Mouse (Mus musculus): ENCODE measurements at regions not wholly inside any gene's neighbourhood (a gene's known extent, or its start where the extent isn't known, plus 50 kb on each side); places are given as distances from the start of the nearest gene placed in this dataset.
"Not testable (repeated sequence)": the region's sequence is repeated elsewhere in the genome, so short reads cannot be mapped to it uniquely, and the experiment has no call there.

DNA sequence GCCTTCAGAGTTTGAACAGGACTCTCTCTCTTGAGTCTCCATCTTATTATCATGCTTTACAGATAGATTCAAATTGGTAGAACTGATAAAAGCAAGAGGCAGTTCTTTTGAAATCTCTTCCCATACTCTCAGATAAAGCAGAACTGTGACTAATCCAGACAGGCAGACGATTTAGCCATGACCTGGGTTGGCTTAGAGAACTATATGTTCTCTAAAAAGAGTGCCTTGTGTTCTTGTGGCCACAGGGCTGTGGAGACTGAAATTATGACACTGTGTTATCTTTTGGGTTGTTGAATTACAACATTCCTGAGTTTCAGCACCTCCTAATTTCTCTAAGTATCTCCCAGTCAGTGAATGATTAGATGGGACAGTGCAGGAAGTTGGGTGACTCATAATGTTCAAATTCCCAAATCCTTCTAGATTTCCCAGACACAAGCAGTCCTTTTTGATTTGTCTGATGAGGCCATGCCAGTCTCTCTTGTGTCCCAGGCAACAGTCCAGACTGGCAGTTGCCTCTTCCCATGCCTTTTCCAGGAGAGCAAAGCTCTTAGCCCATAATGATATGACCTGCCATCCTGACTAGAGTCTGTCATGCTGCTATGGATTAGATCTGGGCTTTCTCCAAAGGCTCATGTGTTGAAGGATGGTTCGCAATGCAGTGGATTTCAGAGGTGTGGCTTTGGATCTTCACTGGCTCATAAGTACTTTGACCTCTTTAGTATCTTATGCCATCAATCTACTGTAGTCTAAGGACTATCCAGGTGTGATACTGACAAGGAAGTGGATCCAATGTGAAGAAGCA lies 66.4 kb upstream of the Tbl1xr1 start:
- Histone ChIP-seq H3K9me3 (replicated peaks; ENCODE audit: control insufficient read depth, low read length) (no peaks in the 10 kb centered on the region), H3K4me2 (ENCODE audit: low read depth, low read length) (no peak overlapping the region), H3K4me1 (ENCODE audit: control insufficient read depth, insufficient read depth, low read length) (no peaks in the 10 kb centered on the region), H3K36me3 (ENCODE audit: control insufficient read depth, insufficient read depth, low read length) (no peaks in the 10 kb centered on the region), H3K27me3 (ENCODE audit: control insufficient read depth, insufficient read depth, low read length) (no peaks in the 10 kb centered on the region), H3K9ac (ENCODE audit: low read length) (no peak overlapping the region), H3K27ac (ENCODE audit: low read length) (no peak overlapping the region), H3K4me3 (replicated peaks; ENCODE audit: low read length) (no peak overlapping the region)
- ATAC-seq (ENCODE audit: insufficient read depth, low FRiP score), result no peak
- WGBS, result 77% methylated on average over 2 of the region's 2 CpGs

DNA sequence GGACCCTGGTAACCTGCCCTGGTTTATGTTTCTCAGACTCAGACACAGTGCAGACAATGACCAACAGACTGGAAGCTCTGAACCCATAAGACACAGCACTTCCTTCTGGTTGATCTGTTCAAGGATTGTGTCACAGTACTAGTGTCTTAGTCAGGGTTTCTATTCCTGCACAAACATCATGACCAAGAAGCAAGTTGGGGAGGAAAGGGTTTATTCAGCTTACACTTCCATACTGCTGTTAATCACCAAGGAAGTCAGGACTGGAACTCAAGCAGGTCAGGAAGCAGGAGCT lies 65.8 kb upstream of the Tbl1xr1 start:
- not testable (repeated sequence) for ATAC-seq (ENCODE audit: insufficient read depth, low FRiP score); H3K4me1 ChIP-seq (ENCODE audit: control insufficient read depth, insufficient read depth, low read length); H3K9ac ChIP-seq (ENCODE audit: low read length); H3K4me3 ChIP-seq (replicated peaks; ENCODE audit: low read length); H3K9me3 ChIP-seq (replicated peaks; ENCODE audit: control insufficient read depth, low read length); H3K4me2 ChIP-seq (ENCODE audit: low read depth, low read length); H3K27ac ChIP-seq (ENCODE audit: low read length); H3K36me3 ChIP-seq (ENCODE audit: control insufficient read depth, insufficient read depth, low read length); H3K27me3 ChIP-seq (ENCODE audit: control insufficient read depth, insufficient read depth, low read length)

DNA sequence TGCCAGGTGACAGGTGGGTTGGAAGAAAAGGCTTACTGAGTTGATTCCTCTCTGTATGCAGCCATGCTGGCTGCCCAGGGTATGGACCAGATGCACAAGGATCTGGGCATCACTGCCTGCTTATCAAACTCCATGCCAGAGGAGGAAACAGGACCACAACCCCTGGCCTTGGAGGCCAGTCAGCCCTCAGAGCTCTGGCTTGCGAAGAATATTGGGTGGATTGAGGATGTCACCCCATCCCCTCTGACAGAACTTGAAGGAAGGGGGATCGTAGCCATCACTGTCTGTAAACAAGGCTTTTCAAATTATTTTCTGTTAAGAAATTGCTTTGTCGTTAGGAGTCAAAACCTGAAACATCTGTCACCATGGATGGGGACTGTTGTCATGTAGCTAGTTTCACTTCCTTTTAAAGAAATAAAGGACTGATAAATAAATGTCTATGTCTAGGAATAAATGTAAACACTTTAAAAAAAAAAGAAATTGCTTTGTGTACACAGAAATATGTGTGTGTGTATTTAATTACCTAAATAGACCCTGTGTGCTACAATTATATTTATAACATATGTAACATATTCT lies 55.0 kb upstream of the Tbl1xr1 start:
- H3K27me3 ChIP-seq (ENCODE audit: control insufficient read depth, insufficient read depth, low read length), result no peaks in the 10 kb centered on the region
- H3K9me3 ChIP-seq (replicated peaks; ENCODE audit: control insufficient read depth, low read length), result no peaks in the 10 kb centered on the region
- H3K4me2 ChIP-seq (ENCODE audit: low read depth, low read length), result no peak overlapping the region
- no peak for ATAC-seq (ENCODE audit: insufficient read depth, low FRiP score)
- no peak overlapping the region for H3K4me3 ChIP-seq (replicated peaks; ENCODE audit: low read length)
- H3K36me3 ChIP-seq (ENCODE audit: control insufficient read depth, insufficient read depth, low read length), result no peaks in the 10 kb centered on the region
- 74% methylated on average over 3 of the region's 3 CpGs for WGBS
- no peak overlapping the region for H3K27ac ChIP-seq (ENCODE audit: low read length)
- no peaks in the 10 kb centered on the region for H3K4me1 ChIP-seq (ENCODE audit: control insufficient read depth, insufficient read depth, low read length)
- no peak overlapping the region for H3K9ac ChIP-seq (ENCODE audit: low read length)

DNA sequence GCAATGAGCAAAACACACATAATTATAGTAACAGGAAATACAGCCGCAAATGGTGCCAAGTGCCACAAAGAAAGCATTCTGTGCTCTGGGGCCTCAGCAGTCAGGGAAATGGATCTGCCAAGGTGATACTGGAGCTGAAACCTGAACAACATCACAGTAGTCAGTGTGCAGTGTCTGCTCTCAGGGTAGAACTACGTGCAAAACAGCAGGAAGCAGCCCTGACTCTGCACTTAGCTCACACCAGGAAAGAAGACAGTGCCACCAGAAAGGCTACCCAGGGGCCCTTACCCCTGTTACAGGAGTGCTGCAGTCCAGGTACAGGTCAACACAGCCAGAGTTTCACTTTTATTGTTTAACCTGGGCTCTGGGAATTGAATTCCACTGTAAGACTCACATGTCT lies 54.0 kb upstream of the Tbl1xr1 start:
- ATAC-seq (ENCODE audit: insufficient read depth, low FRiP score), result no peak
- Histone ChIP-seq H3K27ac (ENCODE audit: low read length) (no peak overlapping the region), H3K4me3 (replicated peaks; ENCODE audit: low read length) (no peak overlapping the region), H3K36me3 (ENCODE audit: control insufficient read depth, insufficient read depth, low read length) (no peaks in the 10 kb centered on the region), H3K4me2 (ENCODE audit: low read depth, low read length) (no peak overlapping the region), H3K4me1 (ENCODE audit: control insufficient read depth, insufficient read depth, low read length) (no peaks in the 10 kb centered on the region), H3K27me3 (ENCODE audit: control insufficient read depth, insufficient read depth, low read length) (no peaks in the 10 kb centered on the region), H3K9ac (ENCODE audit: low read length) (no peak overlapping the region), H3K9me3 (replicated peaks; ENCODE audit: control insufficient read depth, low read length) (no peaks in the 10 kb centered on the region)
- WGBS, result 47% methylated on average over 2 of the region's 2 CpGs

DNA sequence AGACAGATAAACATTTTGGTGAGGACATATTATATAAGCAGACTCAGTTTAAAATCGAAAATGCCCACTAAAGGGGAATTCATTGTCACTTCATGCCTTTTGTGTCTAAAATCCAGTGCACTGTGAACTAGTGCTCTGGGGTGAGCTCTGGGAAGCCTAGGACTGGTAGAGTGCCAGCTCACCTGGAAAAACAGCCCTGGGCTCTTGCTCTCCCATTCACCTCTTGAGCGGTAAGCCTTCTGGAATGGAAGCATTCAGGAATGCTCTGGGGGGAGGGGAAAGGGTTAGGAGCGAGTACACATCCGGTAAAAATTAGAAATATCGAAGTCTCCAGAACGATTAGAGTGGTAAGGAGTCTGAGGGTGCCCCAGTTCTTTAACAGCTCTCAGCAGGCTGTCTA lies 53.4 kb upstream of the Tbl1xr1 start:
- no peaks in the 10 kb centered on the region for H3K36me3 ChIP-seq (ENCODE audit: control insufficient read depth, insufficient read depth, low read length)
- H3K4me1 ChIP-seq (ENCODE audit: control insufficient read depth, insufficient read depth, low read length), result no peaks in the 10 kb centered on the region
- H3K27me3 ChIP-seq (ENCODE audit: control insufficient read depth, insufficient read depth, low read length), result no peaks in the 10 kb centered on the region
- no peak for ATAC-seq (ENCODE audit: insufficient read depth, low FRiP score)
- no peaks in the 10 kb centered on the region for H3K9me3 ChIP-seq (replicated peaks; ENCODE audit: control insufficient read depth, low read length)
- no peak overlapping the region for H3K4me3 ChIP-seq (replicated peaks; ENCODE audit: low read length)
- H3K27ac ChIP-seq (ENCODE audit: low read length), result no peak overlapping the region
- WGBS, result 69% methylated on average over 6 of the region's 6 CpGs
- H3K4me2 ChIP-seq (ENCODE audit: low read depth, low read length), result no peak overlapping the region
- no peak overlapping the region for H3K9ac ChIP-seq (ENCODE audit: low read length)

DNA sequence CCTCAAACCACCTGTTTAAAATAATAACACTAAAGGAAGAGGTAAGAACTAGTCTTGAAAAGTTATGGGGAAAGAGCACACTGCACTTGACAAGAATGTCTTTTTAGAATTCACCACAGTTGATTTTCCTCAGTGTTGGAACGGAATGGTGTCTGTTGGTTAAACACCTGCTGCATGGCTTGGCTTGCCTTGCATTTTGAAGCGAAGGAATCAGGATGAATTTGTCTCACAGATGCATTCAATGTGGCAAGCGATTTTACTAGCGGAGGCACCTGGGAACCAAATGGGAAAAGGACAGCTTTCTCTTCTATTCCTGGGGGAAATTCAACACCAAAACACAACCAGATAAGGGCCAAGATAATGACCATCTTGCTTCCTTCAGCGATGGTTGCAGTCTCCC lies 52.9 kb upstream of the Tbl1xr1 start:
- no peak for ATAC-seq (ENCODE audit: insufficient read depth, low FRiP score)
- Histone ChIP-seq H3K27me3 (ENCODE audit: control insufficient read depth, insufficient read depth, low read length) (no peaks in the 10 kb centered on the region), H3K27ac (ENCODE audit: low read length) (no peak overlapping the region), H3K4me2 (ENCODE audit: low read depth, low read length) (no peak overlapping the region), H3K4me1 (ENCODE audit: control insufficient read depth, insufficient read depth, low read length) (no peaks in the 10 kb centered on the region), H3K36me3 (ENCODE audit: control insufficient read depth, insufficient read depth, low read length) (no peaks in the 10 kb centered on the region), H3K9ac (ENCODE audit: low read length) (no peak overlapping the region), H3K9me3 (replicated peaks; ENCODE audit: control insufficient read depth, low read length) (no peaks in the 10 kb centered on the region), H3K4me3 (replicated peaks; ENCODE audit: low read length) (no peak overlapping the region)
- WGBS, result 66% methylated on average over 5 of the region's 5 CpGs

DNA sequence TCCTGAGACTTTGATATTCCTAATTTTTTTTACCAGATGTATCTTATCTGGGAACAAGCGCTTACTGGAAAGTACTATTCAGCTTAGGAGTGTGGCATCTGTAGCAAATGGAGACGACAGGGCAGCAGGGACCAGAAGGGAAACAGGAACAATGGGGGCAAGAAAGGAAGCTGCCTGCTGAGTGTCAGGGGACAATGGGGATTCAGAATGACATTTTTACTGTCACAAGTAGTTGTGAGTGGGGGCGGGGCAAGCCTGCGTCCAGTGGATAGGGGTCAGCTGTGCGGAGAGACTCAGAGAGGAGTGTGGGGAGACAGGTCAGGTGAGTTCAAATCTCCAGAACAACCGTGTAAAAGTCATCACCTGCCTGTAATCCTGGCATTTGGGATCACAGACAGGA lies 52.3 kb upstream of the Tbl1xr1 start:
- H3K4me3 ChIP-seq (replicated peaks; ENCODE audit: low read length), result no peak overlapping the region
- no peaks in the 10 kb centered on the region for H3K27me3 ChIP-seq (ENCODE audit: control insufficient read depth, insufficient read depth, low read length)
- H3K27ac ChIP-seq (ENCODE audit: low read length), result no peak overlapping the region
- H3K4me1 ChIP-seq (ENCODE audit: control insufficient read depth, insufficient read depth, low read length), result no peaks in the 10 kb centered on the region
- WGBS, result 35% methylated on average over 6 of the region's 6 CpGs
- no peak overlapping the region for H3K4me2 ChIP-seq (ENCODE audit: low read depth, low read length)
- ATAC-seq (ENCODE audit: insufficient read depth, low FRiP score), result no peak
- no peaks in the 10 kb centered on the region for H3K36me3 ChIP-seq (ENCODE audit: control insufficient read depth, insufficient read depth, low read length)
- H3K9ac ChIP-seq (ENCODE audit: low read length), result no peak overlapping the region
- no peaks in the 10 kb centered on the region for H3K9me3 ChIP-seq (replicated peaks; ENCODE audit: control insufficient read depth, low read length)

DNA sequence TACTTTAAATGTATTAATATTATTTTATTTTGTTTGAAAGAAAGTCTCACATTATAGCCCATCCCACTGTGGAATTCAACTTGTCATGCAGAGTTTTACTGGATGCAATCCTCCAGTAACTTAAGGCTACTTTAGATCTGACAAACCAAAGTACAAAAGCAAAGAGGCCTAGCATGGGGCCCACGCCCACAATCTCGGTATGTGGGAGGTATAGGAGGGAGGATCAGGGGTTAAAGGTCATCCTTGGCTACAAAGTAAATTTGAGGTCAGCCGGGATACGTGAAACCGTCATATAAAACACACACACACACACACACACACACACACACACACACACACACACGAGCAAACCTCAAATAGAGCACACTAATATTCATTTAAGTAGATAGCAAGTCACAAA lies 51.3 kb upstream of the Tbl1xr1 start:
- Histone ChIP-seq H3K4me3 (replicated peaks; ENCODE audit: low read length) (no peak overlapping the region), H3K9ac (ENCODE audit: low read length) (no peak overlapping the region), H3K4me1 (ENCODE audit: control insufficient read depth, insufficient read depth, low read length) (no peaks in the 10 kb centered on the region), H3K4me2 (ENCODE audit: low read depth, low read length) (no peak overlapping the region), H3K27me3 (ENCODE audit: control insufficient read depth, insufficient read depth, low read length) (no peaks in the 10 kb centered on the region), H3K27ac (ENCODE audit: low read length) (no peak overlapping the region), H3K36me3 (ENCODE audit: control insufficient read depth, insufficient read depth, low read length) (no peaks in the 10 kb centered on the region), H3K9me3 (replicated peaks; ENCODE audit: control insufficient read depth, low read length) (no peaks in the 10 kb centered on the region)
- ATAC-seq (ENCODE audit: insufficient read depth, low FRiP score), result no peak
- WGBS, result 51% methylated on average over 6 of the region's 6 CpGs

DNA sequence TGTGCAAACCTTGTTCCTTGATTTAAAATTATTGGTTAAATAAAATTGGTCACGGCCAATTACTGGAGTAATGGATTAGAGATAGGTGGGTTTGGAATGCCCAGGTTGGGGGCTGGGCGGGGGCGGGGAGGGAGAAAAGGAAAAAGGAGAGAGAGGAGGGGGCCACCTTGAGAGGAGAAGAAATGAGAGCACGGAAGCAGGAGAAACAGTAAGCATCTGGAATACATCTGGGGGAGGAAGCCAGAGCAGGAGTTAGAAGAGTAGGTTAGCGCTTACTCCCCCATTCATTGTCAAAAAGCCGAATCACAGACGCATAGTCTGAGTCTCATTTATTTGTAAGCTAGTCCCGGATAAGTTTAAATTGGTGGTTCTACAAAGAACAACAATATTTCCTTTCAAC lies 50.8 kb upstream of the Tbl1xr1 start:
- no peaks in the 10 kb centered on the region for H3K4me1 ChIP-seq (ENCODE audit: control insufficient read depth, insufficient read depth, low read length)
- no peak overlapping the region for H3K9ac ChIP-seq (ENCODE audit: low read length)
- H3K27me3 ChIP-seq (ENCODE audit: control insufficient read depth, insufficient read depth, low read length), result no peaks in the 10 kb centered on the region
- H3K36me3 ChIP-seq (ENCODE audit: control insufficient read depth, insufficient read depth, low read length), result no peaks in the 10 kb centered on the region
- H3K27ac ChIP-seq (ENCODE audit: low read length), result no peak overlapping the region
- 64% methylated on average over 8 of the region's 8 CpGs for WGBS
- no peaks in the 10 kb centered on the region for H3K9me3 ChIP-seq (replicated peaks; ENCODE audit: control insufficient read depth, low read length)
- ATAC-seq (ENCODE audit: insufficient read depth, low FRiP score), result no peak
- H3K4me3 ChIP-seq (replicated peaks; ENCODE audit: low read length), result no peak overlapping the region
- H3K4me2 ChIP-seq (ENCODE audit: low read depth, low read length), result no peak overlapping the region

Measured in stomach, embryonic 16.5 days (tissue).